Mouse (Mus musculus): ENCODE measurements at regions not wholly inside any gene's neighbourhood (a gene's known extent, or its start where the extent isn't known, plus 50 kb on each side); places are given as distances from the start of the nearest gene placed in this dataset.
A peak's percentile ranks its signal among the peaks of the same experiment; 100 is the strongest.

DNA sequence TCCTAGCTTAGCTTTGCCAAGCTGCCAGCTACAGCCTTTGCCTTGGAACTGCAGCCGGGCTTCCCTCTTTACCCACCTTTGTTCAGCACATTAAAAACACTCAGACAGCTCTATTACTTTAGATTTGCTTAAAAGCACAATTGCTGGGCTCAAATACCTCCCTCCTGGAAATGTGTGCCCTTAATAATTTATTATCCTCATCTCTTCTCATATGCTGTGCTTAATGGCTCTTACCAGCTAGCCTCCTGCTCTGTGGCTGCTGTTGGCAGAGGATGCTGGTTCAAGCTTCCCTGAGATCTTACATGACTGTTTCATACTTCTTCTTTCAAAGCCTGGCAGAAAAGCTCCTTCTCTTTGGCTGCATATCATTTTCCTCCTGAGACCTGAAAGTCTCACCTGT is 378.1 kb upstream of the Cdh19 start:
- peak; percentile 24 for DNase-seq (ENCODE audit: low spot score)

DNA sequence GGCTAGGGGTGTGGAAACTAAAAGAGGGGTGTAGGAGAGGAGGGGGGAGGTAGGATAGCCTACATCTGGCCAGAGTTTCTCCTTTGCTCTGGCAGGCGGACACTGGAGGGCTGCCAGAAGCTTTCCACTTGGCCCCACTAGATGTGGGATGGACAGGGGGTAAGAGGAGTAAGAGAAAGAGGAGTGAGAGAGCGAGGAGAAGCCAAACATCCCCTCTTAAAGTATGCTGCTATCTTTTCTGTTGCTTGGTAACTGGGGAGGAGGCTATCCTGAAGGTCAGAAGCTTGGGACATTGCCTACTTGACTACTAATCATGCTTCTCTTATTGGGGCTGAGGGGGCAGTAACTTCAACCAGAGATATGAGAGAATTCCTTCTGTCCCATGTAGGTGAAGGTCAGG is 360.5 kb upstream of the Cdh19 start:
- DNase-seq (ENCODE audit: low spot score) = no peak

DNA sequence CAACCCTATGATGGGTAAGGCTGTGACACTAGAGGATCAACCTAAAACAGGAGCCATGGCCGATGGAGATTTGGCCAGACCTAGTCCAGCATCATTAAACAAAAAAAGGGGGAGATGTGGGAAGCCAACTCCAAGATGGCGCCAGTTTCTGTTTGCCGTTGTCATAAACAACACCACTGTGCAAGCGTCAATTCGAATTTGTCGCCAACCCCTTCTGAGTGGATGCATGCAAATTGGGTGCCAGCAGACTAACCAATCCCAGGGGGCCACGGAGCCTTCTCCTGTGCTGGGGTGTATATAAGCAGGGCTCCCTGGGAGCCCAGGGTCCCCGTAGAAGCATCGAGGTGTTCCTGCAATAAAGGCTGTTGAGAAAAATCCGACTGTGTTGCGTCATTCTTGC is 324.9 kb upstream of the Cdh19 start:
- DNase-seq (ENCODE audit: low spot score) = no peak

DNA sequence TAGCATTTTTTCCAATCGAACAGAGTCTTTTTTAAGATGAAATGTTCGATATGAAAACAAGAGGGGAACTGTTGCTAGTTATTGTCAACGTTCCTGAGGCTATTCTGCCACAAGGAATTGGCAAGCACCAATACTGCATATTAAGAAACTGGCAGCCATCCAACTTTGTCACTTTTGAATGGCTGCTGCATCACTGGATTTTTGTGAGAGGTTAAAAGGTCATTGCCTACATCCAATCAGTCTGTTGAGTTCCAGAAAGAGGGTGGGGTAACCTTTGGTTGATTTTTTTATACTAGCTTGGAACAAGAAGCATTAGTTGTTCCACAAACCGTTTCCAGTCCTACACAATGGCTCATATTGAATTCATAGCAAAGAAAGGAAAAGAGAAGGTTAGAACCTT is 309.0 kb upstream of the Cdh19 start:
- peak; percentile 2 for DNase-seq (ENCODE audit: low spot score)

DNA sequence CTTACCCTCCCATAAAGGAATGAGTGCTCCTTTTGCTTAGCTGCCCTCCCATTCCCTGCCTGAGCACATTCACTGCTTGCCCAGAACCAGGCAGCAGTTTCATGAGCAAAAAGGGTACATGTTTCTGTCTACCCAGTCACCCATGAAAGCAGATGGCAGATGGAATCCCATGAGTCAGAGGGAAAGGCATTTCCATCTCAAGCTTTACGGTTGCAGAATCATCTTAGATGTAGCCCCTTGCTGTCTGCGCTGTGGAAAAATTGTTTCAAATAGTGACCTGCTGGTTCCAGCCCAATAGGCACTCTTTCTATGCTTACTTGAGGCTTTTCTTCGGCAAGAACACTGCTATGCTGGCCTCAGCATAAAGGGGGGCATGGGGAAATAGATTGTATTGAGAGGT is 308.5 kb upstream of the Cdh19 start:
- no peak for DNase-seq (ENCODE audit: low spot score)

DNA sequence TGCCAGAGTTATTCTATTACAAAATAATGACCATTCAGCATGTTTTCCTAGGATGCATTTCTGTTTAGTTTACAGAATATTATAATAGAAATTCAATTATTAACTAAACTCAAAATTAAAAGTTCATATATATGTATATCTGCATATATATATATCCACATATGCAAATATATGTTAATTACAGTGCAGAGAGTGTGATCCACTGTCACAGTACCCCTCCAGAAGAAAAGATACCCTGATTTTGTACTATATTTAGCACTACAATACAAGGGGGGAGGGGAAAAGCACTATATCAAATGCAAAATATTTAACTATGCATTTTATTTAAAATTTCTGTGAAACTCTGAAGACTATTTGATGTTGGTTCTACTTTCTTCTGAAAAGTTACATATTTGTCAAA is 265.4 kb upstream of the Cdh19 start:
- no peak for DNase-seq (ENCODE audit: low spot score)

DNA sequence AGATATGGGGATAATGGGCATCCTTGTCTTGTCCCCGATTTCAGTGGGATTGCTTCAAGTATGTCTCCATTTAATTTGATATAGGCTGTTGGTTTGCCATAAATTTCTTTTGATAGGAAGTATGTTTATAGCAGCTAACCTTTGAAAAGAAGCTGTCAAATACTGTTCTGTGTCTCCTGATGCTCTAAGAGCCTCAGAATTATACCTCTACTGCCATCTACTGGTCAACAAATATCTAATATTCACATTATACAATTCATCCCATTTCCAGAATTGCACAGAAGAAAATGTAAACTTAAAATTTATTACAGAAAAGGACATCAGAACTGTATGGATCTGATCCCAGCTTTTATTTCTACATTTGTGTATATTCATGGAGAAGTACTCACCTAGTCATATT is 265.0 kb upstream of the Cdh19 start:
- peak; percentile 80 for DNase-seq (ENCODE audit: low spot score)
